Mouse (Mus musculus): ENCODE measurements around the gene Rnf157.
A peak's percentile ranks its signal among the peaks of the same experiment; 100 is the strongest.
"Not testable (repeated sequence)": the region's sequence is repeated elsewhere in the genome, so short reads cannot be mapped to it uniquely, and the experiment has no call there.

Rnf157 gene

GRCm38 (mm10) chr11:116433356-116434286, 20.8 kb upstream of the Rnf157 start, which contains the start of gene Ubald2:
Gene Ubald2, plus strand, starts transcription at chr11:116434094.
- peak; percentile 100 for DNase-seq

- no peak for DNase-seq
Measured at GRCm38 (mm10) chr11:116432593-116433355, 19.9 kb upstream of the Rnf157 start.

- DNase-seq, result no peak
Measured at GRCm38 (mm10) chr11:116432127-116432526, 19.3 kb upstream of the Rnf157 start.

GRCm38 (mm10) chr11:116431428-116432077, 18.7 kb upstream of the Rnf157 start:
- DNase-seq, result no peak

- no peak for DNase-seq
Measured at GRCm38 (mm10) chr11:116430723-116431427, 18.0 kb upstream of the Rnf157 start.

- no peak for DNase-seq
Measured at GRCm38 (mm10) chr11:116429862-116430613, 17.2 kb upstream of the Rnf157 start.

- DNase-seq, result no peak
Measured at GRCm38 (mm10) chr11:116428872-116429859, 16.3 kb upstream of the Rnf157 start.

GRCm38 (mm10) chr11:116426852-116427575, 14.2 kb upstream of the Rnf157 start:
- DNase-seq, result no peak

- not testable (repeated sequence) for DNase-seq
Measured at GRCm38 (mm10) chr11:116426328-116426727, 13.5 kb upstream of the Rnf157 start.

GRCm38 (mm10) chr11:116424621-116425407, 12.0 kb upstream of the Rnf157 start:
- DNase-seq, result no peak

- DNase-seq, result peak; percentile 58
Measured at GRCm38 (mm10) chr11:116423782-116424620, 11.2 kb upstream of the Rnf157 start.

- DNase-seq, result no peak
Measured at GRCm38 (mm10) chr11:116423214-116423613, 10.4 kb upstream of the Rnf157 start.

- no peak for DNase-seq
Measured at GRCm38 (mm10) chr11:116422562-116422961, 9.7 kb upstream of the Rnf157 start.

GRCm38 (mm10) chr11:116421102-116421501, 8.3 kb upstream of the Rnf157 start:
- no peak for DNase-seq

GRCm38 (mm10) chr11:116418841-116419462, 6.1 kb upstream of the Rnf157 start:
- DNase-seq, result no peak

- peak; percentile 69 for DNase-seq
Measured at GRCm38 (mm10) chr11:116418194-116418840, 5.5 kb upstream of the Rnf157 start.

- no peak for DNase-seq
Measured at GRCm38 (mm10) chr11:116417054-116417453, 4.2 kb upstream of the Rnf157 start.
